Mouse (Mus musculus) embryonic fibroblast, embryonic 13.5 days (primary cell): ENCODE measurements around the gene Galntl5. TPM values are rescaled to one million over a fixed set of nuclear protein-coding genes. Genes with fewer than 3 reads are reported as not detected.
"Not testable (repeated sequence)": the region's sequence is repeated elsewhere in the genome, so short reads cannot be mapped to it uniquely, and the experiment has no call there.

ENCODE experiments used
- H3K27ac ChIP-seq: 2 replicates; pipeline ENCODE4 v1.5.1; 2012; ENCODE audit warnings: low read length, control low read depth, inconsistent platforms; ENCODE audit not compliant: insufficient read depth
- H3K4me1 ChIP-seq: 2 replicates; pipeline ENCODE4 v1.6.1; 2011; ENCODE audit warnings: low read length; ENCODE audit not compliant: control insufficient read depth, insufficient read depth
- H3K4me3 ChIP-seq: 2 replicates; pipeline ENCODE4 v1.5.1; 2011; ENCODE audit warnings: mild to moderate bottlenecking, control low read depth, low read length; ENCODE audit not compliant: insufficient read depth
- CTCF ChIP-seq: IDR thresholded peaks from 2 replicates; pipeline ENCODE4 v1.5.1; 2011; ENCODE audit warnings: mild to moderate bottlenecking, control low read depth, low read length, moderate library complexity, borderline replicate concordance; ENCODE audit not compliant: insufficient read depth
- POLR2A ChIP-seq: IDR thresholded peaks from 2 replicates; pipeline ENCODE4 v1.6.1; 2011; ENCODE audit warnings: low read depth, mild to moderate bottlenecking, control low read depth, low read length, moderate library complexity
- polyA plus RNA-seq: library from polyadenylated mRNA; stranded (reverse); fragments of >200 nt; gene quantifications from 2 replicates; pipeline ENCODE4 v1.2.4, GENCODE M21; 2011; ENCODE audit warnings: low read depth; ENCODE audit not compliant: missing spikeins, insufficient read length

The Galntl5 gene
- polyA plus RNA-seq, 1 experiment: not detected

- Histone ChIP-seq H3K4me1 (no peaks in the 10 kb centered on the region), H3K27ac (no peak overlapping the region), H3K4me3 (no peak overlapping the region)
- TF ChIP-seq CTCF: no peak
- TF ChIP-seq POLR2A: no peak
Measured at GRCm38 (mm10) chr5:25163938-25164337, 17.3 kb upstream of the Galntl5 start.

- Histone ChIP-seq H3K27ac (no peak overlapping the region), H3K4me1 (no peaks in the 10 kb centered on the region), H3K4me3 (no peak overlapping the region)
- no peak for TF ChIP-seq CTCF
- TF ChIP-seq POLR2A: no peak
Measured at GRCm38 (mm10) chr5:25164341-25164740, 16.9 kb upstream of the Galntl5 start.

DNA sequence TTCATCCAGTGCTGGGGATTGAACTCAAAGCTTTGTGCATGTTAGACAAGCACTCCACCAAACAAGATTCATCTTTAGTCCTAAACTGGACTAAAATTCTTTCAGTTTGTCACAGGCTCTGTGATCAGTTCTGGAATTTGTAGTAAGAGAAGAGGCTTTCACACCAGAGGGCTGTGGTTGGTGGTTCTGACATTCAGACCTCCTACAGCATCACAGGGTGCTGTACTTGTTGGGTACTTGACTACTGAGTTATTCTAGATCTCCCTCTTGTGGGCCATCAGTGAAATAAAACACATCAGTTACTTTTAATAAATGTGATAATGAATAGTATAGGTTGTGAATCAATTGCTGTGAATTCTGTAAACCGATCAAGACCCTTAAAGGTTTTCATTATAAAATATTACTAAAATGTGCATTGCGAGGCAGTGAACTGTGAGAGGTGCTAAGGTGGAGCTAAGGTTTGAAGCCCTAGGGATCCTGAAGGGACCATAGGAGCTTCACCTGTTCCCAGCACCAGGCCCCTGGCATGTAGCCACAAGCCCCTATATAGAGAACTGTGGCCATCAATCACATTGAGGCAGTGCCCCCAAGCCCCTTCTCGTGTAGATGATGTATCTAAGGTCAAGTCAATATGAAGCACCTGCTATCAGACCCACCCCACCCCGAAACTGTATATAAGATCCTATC is 16.0 kb upstream of the Galntl5 start:
- TF ChIP-seq CTCF: no peak
- no peak for TF ChIP-seq POLR2A
- Histone ChIP-seq H3K4me3 (no peak overlapping the region), H3K27ac (no peak overlapping the region), H3K4me1 (no peaks in the 10 kb centered on the region)

GRCm38 (mm10) chr5:25165789-25166135 is 15.5 kb upstream of the Galntl5 start:
- no peak overlapping the region for H3K27ac ChIP-seq
- no peak overlapping the region for H3K4me3 ChIP-seq
- TF ChIP-seq CTCF (no peak), POLR2A (no peak)
- no peaks in the 10 kb centered on the region for H3K4me1 ChIP-seq

DNA sequence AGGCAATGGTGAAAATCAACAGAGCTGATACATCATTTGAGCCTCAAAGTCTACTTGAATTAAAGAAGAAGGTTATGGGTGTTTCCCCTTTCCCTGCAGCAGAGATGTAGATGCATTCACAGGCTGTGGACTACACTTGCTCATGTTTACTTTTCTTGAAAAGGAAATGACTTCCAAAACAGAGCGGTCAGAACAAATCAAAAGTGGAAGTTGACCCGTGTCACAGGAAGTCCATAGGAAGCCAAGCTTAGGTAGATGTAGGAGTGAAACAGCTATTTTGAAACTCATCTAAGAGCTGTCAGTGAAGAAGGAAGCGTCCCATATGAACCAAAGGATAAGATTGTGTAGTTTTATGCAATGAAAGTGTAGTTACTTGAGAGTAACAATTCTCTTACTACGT is 14.6 kb upstream of the Galntl5 start:
- TF ChIP-seq POLR2A (no peak), CTCF (no peak)
- Histone ChIP-seq H3K4me3 (no peak overlapping the region), H3K27ac (no peak overlapping the region), H3K4me1 (no peaks in the 10 kb centered on the region)

- H3K4me3 ChIP-seq, H3K27ac ChIP-seq, H3K4me1 ChIP-seq: not testable (repeated sequence)
Measured at GRCm38 (mm10) chr5:25177937-25178336, 3.3 kb upstream of the Galntl5 start.

DNA sequence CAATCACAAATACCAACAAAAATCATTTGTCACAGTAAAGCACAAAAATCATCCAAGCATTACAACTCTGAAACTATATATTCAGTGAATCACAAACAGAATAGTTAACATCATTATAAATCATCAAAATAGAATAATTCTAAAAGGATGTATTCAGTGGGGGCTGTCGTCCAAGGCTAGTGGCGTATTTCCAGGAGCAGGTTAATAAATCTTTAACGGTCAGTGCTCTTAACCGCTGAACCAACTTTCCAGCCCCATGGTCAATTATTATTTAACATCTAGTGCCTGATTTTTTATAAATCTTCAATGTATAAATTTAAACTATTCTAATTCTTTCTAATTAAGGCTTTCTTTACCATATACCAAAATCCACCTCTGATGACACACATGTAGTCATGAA is 2.7 kb upstream of the Galntl5 start:
- not testable (repeated sequence) for H3K27ac ChIP-seq, H3K4me1 ChIP-seq, H3K4me3 ChIP-seq

DNA sequence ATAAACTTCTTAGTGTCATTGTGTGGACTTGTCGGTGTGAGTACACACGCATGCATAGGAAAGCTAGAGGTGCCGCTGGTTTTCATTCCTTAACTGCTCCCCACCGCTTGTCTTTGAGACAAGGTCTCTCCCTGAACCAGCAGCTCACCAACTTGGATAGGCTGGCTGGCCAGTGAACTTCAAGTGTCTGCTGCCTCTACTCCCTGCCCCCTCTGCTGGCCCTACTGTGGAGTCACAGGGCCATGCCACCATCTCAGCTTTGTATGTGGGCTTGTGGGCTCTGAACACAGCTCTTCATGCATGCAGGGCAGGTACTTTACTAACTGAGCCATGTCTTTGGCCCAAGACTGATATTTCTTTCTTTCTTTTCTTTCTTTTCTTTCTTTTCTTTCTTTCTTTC is 2.0 kb upstream of the Galntl5 start:
- TF ChIP-seq POLR2A (no peak), CTCF (no peak)
- Histone ChIP-seq H3K27ac (no peak overlapping the region), H3K4me1 (no peaks in the 10 kb centered on the region), H3K4me3 (no peak overlapping the region)

GRCm38 (mm10) chr5:25179936-25180488 is 1.2 kb upstream of the Galntl5 start:
- no peak overlapping the region for H3K4me3 ChIP-seq
- H3K27ac ChIP-seq: no peak overlapping the region
- no peaks in the 10 kb centered on the region; the same call in 1 of the 2 replicates for H3K4me1 ChIP-seq
- TF ChIP-seq CTCF: no peak
- TF ChIP-seq POLR2A: no peak

GRCm38 (mm10) chr5:25183595-25183994 is 2.3 kb downstream of the Galntl5 start:
- no peak overlapping the region for H3K27ac ChIP-seq
- TF ChIP-seq POLR2A (no peak), CTCF (no peak)
- no peak overlapping the region for H3K4me3 ChIP-seq
- peaks cover 2% of the 10 kb centered on the region; the same call in 1 of the 2 replicates for H3K4me1 ChIP-seq

DNA sequence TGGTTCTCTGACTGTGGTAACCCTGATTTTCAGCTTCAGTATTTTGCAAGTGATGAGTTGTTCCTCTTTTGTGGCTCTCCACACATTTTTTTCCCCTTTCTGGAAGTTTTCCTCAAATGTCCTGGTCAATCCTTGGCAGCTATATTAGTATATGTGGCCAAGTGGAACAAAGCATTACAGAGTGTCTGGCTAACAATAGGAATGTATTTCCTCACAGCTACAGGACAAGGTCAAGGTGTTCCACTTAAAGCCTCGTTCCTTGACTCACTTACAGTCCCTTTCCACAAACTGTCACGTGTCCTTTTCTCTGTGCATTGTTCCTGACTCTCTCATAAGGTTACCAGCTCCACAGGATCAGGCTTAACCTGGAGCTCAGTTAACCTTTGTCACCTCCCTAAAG is 3.3 kb downstream of the Galntl5 start:
- Histone ChIP-seq H3K4me3 (no peak overlapping the region), H3K4me1 (peaks cover 2% of the 10 kb centered on the region; the same call in 1 of the 2 replicates), H3K27ac (no peak overlapping the region)
- TF ChIP-seq POLR2A (no peak), CTCF (no peak)
